Mouse (Mus musculus) naive thymus-derived CD4-positive, alpha-beta T cell, adult 2 months (primary cell): Measurements from ENCODE around the gene Vmn2r-ps159.
"Not testable (repeated sequence)": the region's sequence is repeated elsewhere in the genome, so short reads cannot be mapped to it uniquely, and the experiment has no call there.

Source experiments
- DNase-seq: peaks from one replicate; pipeline ENCODE4 v3.0.0-alpha.2; 2011; ENCODE audit warnings: low read depth

Gene Vmn2r-ps159

DNA sequence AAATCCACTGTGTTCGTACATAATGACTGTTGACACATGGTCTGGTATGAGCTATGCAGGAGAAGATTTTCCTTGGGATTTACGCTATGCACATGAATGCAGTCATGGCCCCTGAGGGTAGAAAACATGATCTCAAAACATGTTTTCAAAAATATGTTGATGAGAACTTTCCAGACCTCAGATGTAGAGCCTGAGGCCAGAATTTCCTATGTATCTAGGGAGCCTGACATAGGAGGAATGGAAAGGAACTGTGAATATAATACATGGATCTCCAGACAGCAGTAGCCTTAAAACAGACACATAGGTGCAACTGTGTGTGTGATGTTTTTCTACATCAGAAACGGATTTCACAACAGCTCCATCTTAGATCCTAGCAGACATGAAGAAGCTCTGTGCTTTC lies at the start of gene Vmn2r-ps159:
Gene Vmn2r-ps159, plus strand, starts transcription at position 301 of the 400 bp plus-strand sequence.
- DNase-seq: not testable (repeated sequence)

DNA sequence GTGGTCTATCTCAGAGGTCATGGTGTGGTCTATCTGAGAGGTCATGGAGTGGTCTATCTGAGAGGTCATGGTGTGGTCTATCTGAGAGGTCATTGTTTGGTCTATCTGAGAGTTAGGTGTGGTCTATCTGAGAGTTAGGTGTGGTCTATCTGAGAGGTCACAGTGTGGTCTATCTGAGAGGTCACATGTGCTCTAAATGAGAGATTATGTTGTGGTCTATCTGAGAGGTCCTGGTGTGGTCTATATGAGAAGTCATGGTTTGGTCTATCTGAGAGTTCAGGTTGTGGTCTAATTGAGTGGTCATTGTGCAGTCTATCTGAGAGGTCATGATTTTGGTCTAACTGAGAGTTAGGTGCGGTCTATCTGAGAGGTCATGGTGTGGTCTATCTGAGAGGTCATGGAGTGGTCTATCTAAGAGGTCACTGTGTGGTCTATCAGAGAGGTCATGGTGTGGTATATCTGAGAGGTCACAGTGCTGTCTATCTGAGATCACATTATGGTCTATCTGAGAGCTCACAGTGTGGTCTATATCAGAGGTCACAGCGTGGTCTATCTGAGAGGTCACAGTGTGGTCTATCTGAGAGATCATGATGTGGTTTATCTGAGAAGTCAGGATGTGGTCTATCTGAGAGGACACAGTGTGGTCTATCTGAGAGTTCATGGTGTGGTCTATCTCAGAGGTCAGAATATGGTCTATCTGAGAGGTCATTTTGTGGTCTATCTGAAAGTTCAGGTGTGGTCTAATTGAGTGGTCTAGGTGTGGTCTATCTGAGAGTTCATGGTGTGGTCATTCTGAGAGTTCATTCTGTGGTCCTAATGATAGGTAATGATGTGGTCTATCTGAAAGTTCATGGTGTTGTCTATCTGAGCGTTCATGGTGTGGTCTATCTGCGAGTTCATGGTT lies 10.9 kb downstream of the Vmn2r-ps159 start:
- peak; percentile 20 for DNase-seq

DNA sequence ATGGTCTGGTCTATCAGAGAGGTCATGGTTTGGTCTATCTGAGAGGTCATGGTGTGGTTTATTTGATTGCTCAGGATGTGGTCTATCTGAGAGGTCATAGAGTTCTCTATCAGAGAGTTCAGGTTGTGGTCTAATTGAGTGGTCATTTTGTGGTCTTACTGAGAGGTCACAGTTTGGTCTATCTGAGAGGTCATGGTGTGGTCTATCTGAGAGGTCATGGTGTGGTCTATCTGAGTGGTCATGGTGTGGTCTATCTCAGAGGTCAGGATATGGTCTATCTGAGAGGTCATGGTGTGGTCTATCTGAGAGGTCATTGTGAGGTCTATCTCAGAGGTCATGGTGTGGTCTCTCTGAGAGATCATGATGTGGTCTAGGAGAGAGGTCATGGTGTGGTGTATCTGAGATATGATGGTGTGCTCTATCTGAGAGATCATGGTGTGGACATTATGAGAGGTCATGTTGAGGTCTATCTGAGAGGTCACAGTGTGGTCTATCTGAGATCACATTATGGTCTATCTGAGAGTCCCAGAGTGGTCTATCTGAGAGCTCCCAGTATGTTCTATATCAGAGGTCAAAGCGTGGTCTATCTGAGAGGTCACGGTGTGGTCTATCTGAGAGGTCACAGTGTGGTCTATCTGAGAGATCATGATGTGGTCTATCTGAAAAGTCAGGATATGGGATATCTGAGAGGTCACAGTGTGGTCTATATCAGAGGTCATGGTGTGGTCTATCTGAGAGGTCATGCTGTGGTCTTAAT lies 11.8 kb downstream of the Vmn2r-ps159 start:
- peak; percentile 69 for DNase-seq

DNA sequence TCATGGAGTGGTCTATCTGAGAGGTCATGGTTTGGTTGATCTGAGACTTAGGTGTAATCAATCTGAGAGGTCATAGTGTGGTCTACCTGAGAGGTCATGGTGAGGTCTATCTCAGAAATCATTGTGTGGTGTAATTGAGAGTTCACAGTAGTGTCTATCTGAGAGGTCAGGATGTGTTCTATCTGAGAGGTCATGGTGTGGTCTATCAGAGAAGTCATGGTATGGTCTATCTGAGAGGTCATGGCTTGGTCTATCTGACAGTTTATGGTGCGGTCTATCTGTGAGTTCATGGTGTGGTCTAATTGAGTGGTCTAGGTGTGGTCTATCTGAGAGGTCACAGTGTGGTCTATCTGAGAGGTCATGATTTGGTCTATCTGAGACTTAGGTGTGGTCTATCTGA lies 12.4 kb downstream of the Vmn2r-ps159 start:
- DNase-seq: no peak

DNA sequence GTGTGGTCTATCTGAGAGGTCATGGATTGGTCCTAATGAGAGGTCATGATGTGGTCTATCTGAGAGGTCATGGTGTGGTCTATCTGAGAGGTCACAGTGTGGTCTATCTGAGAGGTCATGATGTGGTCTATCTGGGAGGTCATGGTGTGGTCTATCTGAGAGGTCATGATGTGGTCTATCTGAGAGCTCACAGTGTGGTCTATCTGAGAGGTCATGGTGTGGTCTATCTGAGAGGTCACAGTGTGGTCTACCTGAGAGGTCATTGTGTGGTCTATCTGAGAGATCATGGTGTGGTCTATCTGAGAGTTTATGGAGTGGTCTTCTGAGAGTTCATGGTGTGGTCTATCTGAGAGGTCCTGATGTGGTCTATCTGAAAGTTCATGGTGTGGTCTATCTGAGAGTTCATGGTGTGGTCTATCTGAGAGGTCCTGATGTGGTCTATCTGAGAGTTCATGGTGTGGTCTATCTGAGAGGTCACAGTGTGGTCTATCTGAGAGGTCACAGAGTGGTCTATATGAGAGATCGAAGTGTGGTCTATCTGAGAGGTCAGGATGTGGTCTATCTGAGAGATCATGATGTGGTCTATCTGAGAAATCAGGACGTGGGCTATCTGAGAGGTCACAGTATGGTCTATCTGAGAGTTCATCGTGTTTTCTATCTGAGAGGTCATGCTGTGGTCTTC lies 26.0 kb downstream of the Vmn2r-ps159 start:
- DNase-seq: not testable (repeated sequence)
